Mouse (Mus musculus) cerebellum, adult 2 months (tissue): ENCODE data around the gene Gpank1.

Source experiments
- CTCF ChIP-seq: fragments of 200-500 bp; IDR thresholded peaks from 2 replicates; pipeline ENCODE4 v1.5.1; 2011; ENCODE audit warnings: low read depth, mild to moderate bottlenecking, control low read depth, low read length, moderate library complexity, borderline replicate concordance; ENCODE audit not compliant: insufficient read depth
- POLR2A ChIP-seq: fragments of 200-500 bp; IDR thresholded peaks from 2 replicates; pipeline ENCODE4 v1.6.1; 2011; ENCODE audit warnings: low read length, control low read depth, borderline replicate concordance; ENCODE audit not compliant: insufficient read depth

GRCm38 (mm10) chr17:35172445-35173234 is 51.4 kb downstream of the Gpank1 start:
- no peak for TF ChIP-seq CTCF
- no peak for TF ChIP-seq POLR2A
